Mouse (Mus musculus) brain, adult 2 months (tissue): ENCODE results near the gene Klrg1.

ENCODE experiments used
- DNase-seq: peaks from one replicate; pipeline ENCODE4 v3.0.0; 2011; ENCODE audit warnings: low read depth, low spot score

Gene Klrg1

DNA sequence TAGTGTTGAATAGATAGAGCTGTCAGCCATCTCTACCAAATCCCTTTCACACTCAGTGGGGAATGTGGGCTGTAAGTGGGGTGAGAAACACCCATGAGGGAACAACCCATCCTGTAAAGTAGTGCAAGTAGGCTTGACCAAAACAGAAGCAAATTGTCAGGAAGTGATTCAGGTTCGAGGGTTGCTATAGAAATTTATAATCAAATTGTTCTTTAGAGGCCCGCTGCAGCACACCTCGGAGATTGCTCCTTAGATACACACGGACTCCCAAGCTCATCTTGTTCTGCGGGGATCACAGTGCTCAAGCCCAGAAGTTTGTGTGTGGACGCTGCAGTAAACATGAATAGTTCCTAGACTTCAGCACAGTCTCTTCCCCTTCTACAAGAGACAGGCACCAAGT lies at the start of gene Klrg1:
Gene Klrg1 (minus strand): TSS at position 101 of the 400 bp plus-strand sequence.
- no peak for DNase-seq

DNA sequence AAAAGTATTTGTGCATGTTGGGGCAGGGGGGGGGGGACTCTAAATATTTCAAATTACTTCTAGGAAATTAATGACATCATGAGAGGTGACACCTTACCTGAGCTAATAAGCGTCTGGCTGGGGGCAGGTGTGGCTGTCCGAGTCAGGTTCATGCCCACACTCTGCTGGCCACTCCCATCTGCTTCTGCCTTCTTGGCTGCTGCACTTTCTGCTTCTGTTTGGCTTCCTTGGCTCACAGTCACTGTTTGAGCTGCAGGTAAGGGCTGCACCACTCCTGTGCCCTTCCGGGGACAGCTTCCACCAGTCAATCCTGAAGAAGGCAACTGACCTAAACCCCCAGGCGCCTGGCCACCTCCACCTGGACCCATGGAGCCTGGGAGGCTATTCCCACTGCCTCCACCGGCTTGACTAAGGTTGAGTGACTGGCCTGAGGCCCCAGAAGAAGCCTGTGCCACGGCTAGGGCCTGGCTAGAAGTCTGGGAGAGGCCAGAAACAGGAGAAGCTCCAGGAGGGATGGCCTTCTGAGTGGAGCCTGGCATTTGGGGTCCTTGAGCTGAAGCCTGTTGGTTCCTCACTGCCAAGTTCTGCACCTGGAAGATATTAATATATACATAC lies 42.8 kb upstream of the Klrg1 start:
- DNase-seq: no peak

DNA sequence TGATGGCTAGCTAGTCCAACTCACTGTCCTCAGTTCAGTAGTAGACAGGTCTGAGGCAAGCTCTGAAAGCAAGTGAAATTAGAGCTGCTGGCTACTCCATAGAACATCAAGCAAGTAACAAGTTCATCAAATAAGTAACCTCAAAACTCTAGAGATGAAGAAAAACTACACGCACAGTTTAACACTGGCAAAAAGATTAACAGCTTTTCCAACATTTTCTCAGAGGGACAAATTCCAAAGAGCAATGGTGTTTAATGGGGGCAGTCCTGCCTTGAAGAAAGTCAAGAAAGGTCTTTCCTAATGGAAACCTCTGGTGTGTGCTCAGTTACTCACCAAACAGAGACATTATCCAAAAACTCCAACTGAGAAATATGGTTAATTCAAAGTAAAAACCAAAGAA lies 36.0 kb upstream of the Klrg1 start:
- no peak for DNase-seq

DNA sequence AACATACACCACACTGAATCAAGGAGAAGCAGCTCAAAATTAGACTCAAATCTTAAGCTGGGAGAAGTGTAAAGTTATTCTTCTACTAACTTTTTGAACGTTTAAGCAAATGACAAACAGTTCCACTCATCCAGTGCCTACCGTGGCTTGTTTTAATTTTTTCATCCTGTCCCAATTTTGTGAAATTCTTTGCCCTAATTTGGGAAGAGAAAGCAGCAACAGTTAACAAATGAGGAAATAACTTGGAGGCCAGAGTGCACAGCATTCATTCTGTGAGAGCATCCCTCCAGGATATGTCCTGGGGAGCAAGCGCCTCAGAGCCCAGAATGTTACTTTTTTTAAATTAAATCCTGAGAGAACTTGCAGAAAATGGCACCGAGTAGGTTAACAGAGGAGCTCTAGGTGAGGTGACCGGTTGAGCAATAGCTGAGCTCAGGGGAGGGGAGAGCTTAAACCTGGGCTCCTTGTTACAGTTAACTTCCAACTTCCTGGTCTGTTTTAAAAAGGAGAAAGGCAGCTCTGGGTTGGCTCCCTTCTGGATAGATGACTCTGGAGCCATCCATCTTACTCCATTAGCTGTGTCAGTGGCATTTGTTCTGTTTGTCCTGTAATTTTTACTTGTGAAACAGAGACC lies 27.6 kb upstream of the Klrg1 start:
- no peak for DNase-seq

DNA sequence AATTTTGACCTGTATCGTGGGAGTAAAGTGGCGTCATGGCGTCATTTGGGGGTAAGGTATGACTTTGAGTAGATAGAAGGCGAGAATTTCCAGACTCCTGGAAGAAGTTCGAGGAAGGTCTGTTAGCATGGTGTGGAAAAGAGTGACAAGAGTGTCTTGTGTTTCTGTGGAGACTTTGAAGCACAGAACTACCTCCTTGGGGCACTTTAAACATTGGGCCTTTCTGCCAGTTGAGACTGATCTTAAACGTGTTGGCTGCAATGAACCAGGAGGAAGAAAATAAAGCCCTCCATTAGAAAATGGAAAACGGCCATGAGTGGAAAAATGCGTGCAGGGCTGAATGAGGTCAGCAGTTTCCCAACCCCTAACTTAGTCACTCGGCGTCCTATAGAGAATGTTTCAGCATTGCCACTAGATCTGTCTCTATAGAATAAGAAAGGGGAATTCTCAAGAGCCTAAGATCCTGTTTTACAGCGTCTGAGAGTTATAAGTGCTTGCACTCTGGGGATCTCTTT lies 26.8 kb upstream of the Klrg1 start:
- no peak for DNase-seq

DNA sequence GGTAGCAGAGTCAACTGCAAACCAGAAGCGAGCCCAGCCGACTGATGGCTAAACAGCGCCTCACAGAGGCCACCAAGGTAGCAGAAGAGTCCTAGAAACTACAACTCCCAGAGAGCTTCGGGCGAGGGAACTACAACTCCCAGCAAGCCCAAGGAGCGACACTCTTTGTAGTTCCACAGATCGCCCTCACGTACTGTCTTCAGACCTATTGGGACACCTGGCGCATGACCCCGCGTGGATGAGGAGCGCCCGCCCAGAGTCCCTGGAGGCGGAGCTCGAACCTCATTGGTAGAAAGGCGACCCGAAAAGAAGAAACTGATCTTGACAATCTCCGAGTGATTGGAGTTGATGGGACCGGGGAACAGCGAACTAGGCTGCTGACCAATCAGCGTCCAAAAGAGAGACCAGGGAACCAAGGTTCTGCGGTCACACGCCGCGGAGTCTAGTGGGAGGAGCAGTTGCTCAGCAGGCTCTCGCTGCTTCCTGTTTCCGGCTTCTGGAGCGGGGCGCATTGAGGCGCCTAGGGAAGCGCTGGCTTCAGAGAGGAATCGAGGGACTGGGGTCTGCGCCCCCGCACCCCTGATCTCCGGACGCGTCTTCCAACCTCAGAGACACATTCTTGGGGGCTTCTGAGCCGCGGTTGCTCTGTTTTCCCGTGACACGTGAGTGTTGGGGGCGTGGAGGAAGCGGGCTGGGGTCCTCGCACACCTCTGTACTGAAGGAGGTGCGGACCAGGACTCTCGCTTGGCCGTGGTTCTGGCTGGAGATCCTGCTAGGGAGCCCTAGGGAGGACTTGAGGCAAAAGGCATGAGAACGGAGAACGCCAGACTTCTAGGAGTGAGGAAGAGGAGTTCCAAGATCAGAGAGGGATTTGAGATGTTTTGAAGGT lies 26.1 kb upstream of the Klrg1 start, which contains the start of gene M6pr:
Gene M6pr (plus strand): TSS at position 216 of the 889 bp plus-strand sequence.
- peak; percentile 100 for DNase-seq

DNA sequence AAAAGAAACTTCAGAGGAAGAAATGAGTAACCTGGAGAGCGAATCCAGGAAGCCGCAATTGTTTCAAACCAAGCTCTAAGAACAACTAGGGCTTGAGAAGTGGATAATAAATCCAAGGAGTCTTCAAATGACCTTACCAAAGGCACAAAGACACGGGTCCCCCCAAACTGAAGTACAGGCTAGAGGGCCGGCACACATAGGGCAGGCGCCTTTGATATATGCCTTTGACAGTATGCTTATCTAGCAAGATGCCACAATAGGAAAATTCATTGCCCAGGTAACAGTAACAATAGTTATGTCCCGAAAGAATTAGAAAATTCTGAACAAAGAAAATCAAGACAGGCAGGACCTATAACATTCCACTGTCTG lies 25.4 kb upstream of the Klrg1 start:
- DNase-seq: no peak

DNA sequence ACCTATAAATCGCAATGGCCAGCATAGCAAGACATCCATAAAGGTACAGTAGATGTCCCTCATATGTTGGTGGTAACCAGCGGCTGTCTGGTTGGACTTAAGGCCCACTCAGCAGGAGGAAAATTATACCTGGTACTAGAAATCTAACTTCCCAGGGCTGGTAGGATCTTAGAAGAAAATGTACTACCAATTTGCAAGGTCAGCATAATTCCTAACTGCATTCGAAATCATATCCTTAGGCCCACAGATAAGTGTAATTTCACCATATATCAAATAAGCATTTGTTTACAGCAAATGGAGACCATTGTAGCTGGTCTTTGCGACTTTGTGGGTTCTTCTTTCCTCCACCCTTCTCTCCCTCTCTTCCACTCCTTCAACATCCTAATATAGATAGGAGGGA lies 24.0 kb upstream of the Klrg1 start:
- no peak for DNase-seq

DNA sequence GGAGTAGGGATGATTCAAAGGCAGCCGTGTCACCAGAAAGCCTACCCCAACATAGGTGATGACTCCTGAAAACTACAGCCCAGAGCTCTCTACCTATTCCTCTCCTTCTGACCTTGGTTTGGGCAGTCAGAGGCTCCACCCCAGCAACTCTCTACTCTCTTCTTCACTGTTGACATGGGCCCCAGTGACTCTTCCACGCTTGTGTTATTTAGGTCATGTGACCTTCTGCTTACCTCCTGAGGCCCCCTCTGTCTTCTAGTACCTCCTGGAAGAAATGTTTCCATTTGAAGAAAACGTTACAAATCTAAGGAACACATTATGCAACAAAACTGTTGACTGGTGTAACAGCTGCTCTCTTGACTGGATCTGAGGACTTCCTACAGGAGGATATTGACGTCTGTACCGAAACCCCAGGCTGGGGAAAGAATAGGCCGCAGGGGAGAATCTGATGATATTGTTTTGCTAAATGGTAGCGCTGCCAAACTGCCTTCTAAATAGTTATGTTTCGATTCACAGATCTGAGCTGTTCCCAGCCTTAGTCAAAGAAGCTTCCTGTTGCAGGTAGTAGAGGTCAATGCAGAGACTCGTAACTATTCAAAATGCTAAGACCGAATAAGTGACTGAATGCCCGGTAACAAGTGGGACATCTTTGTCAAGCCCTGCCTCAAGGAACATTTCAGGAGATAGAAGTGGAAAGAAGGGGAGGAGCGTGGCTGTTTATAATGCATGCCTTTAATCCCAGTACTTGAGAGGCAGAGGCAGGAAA lies 22.3 kb upstream of the Klrg1 start:
- DNase-seq: no peak

DNA sequence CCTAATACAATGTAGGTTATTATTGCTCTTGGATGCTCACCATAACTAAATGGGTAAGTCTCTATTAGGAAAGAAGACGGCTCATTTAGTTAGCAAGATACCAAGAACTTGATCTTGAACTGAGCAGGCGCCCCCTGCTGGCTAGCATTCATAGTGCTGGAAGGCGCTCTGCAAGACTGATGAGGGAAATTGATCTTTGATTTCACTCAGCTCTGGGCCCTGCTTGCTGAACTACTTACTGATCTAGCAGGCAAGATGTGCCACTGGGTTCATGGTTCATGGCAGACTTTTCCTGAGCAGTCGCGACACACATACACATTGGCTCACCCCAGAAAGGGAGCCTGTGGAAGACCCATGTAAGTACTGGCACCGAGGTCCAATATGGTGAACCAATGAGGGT lies 21.7 kb upstream of the Klrg1 start:
- DNase-seq: peak; percentile 87

DNA sequence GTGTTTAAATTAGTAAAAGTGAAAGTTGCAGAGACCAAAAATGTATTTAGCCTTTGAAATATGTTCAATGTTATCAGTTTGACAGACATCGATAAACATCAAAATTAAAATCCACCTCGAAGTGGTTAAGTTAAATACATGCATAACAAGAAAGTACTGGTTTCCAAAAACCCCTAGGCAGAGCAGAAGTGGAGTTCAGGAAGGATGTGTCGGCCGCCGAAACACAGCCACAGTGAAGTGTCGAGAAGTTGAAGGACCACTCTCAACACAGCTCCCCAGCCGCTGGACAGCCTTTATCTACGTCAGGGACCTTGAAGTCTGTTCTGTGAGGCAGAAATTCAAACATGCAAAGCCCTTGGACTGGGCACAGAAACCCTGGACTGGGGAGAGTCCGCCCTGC lies 20.8 kb upstream of the Klrg1 start:
- no peak for DNase-seq

DNA sequence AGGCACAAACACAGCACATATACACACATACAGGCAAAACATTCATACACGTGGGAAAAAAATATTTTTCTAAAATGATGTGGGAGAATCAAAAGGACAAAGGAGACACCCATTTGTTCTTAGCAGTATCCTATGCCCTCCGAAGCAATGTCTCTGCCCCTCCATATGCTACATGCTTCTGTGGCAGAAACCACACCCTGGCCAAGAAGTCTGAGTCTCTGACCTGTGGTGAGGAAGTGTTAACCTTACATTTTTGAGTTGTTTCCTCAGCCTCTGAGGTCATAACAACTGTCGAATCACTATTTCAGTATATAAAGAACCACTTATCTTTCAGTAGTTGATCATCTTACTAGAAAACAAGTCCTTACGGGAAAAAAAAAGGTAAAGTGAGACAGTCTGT lies 20.0 kb upstream of the Klrg1 start:
- no peak for DNase-seq

DNA sequence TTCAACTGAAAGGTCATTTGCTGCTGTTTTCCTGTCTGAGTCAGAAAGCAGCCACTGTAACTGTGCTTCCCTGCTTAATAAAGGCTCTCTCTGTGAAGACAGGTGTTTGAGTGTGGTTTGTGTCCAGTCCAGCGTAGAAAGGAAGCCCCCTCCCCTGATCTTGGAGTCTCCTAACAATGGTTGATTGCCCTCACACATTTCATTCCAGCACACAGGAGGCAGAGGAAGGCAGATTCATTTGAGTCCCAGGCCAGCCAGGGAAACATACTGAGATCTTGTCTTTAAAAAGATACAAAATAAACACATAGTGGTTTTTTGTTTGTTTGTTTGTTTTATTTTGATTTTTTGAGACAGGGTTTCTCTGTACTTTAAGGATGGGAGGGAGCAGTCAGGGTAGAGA lies 19.4 kb upstream of the Klrg1 start:
- no peak for DNase-seq

DNA sequence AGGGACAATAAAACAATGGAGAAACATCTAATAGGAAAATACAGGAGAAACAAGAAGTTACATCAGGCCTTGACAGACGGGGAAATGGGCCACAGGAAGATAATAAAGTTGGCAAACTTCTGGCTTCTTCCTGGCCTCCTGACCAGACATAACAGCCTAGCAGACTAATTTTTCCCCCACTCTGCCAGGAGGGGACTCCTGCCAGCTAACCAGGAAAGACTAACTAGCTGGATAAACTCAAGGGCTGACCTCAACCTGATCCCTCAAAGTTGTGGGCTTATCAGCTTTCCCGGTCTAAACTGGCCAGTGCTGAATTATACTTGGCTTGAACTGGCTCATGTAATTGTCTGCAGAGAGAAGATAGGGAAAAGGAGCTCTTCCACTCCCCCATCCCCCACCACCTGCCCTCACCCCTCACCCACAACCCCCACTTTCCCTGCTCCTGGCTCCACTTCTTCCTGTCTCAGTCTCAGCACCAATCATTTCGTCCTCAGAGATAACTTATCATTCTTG lies 17.0 kb upstream of the Klrg1 start:
- no peak for DNase-seq

DNA sequence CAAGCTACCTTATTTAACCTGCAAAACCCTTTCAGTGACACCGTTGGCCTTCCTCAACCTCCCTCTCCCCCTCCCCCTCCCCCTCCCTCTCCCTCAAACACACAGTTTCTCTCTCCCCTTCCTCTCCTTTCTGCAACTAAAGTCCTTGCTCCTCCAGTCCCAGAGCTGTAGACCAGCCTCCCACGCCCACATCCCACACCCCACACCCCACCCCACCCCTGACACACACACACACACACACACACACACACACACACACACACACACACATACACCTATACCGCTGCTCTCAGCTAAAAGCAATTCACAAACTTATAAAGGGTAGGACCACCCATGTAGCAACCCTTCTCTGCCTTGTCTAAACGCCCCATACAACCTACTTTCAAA lies 15.5 kb upstream of the Klrg1 start:
- DNase-seq: no peak

DNA sequence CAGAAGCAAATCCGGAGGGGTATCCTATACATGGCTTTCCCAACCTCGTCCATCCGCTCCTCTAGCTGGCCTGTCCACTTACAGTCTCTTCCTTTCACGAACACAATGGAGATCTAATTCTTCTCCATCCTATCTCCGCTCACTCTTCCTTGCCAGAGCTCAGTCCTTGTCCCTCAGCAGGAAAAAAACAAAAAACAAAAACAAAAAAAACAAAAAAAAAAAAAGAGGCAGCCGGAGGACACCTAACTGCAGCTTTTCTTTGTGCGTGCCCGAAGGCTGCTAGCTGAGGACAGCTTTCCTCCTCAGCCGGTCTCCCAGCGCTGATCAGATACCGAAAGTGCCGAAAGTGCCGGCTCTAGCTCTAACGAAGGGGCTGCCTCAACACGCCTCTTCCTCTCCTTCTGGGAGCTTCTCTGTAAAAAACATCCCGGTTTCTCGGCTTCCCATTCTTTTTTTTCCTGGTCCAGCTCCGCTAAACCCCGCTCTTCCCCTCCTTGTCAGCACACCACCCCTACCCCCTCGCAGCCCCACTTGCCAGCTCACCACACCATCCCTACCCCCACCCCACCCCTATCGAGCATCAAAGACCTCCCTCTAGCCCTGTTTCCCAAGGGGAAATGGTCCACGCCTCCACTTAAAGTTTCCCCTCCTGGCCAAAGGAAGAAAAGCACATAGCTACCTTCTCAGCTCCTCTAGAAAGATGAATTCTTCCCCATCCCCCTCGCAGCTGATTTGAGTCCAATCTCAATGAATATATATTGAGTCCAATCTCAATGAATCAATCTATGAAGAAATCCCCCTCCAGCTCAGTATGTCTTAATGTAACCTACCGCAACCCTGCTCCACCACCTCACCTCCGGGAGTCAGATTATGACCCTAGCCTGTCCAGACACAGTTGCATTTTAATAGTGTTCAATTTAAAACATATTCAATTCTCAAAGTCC lies 14.9 kb upstream of the Klrg1 start:
- DNase-seq: peak; percentile 54

DNA sequence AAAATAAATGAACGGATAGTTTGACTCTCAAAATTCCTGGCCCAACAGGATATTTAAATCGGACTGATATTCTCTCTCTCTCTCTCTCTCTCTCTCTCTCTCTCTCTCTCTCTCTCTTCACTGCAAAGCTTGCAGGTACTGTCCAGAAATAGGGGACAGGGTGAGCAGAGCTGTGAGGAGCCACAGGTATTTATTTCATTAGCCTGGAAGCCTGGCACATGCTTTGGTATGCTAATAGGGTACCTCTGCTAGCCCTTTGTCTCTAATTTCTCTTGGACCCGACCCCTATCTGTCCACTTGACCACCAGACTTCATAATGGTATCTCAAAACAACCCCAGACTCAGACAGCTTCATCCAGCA lies 14.2 kb upstream of the Klrg1 start:
- no peak for DNase-seq

DNA sequence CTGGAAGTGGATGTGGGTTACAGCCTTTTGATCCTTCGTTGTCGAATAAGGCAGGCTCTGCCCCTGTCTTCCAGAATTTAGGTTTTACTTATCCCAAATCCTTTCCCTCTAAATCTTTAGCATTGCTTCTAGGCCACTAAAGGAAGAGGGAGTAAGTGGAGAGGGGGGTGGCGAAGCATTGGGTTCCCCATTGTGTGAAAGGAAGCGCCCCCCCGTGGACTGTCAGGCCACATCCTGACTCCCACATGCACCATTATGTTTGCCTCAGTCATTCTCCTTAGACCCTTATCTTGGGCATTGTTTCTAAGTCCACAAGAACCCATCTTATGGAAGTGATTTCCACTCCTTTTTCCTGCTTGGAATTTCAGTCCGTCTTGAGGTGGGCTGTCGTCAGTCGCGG lies 12.6 kb upstream of the Klrg1 start:
- no peak for DNase-seq

DNA sequence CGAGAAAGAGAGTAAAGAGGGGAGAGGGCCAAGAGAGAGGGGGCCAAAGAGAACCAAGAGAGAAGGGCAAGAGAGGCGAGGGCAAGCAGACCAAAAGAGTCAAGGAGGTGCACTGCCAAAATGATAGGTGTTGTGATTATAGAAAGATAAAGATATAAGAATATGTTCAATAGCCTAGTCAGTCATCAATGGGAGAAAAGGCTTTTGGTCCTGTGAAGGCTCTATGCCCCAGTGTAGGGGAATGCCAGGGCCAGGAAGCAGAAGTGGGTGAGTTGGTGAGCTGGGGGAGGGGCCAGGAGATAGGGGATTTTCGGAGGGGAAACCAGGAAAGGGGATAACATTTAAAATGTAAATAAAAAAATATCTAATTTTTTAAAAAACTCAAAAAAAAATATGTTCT lies 11.6 kb upstream of the Klrg1 start:
- DNase-seq: no peak

DNA sequence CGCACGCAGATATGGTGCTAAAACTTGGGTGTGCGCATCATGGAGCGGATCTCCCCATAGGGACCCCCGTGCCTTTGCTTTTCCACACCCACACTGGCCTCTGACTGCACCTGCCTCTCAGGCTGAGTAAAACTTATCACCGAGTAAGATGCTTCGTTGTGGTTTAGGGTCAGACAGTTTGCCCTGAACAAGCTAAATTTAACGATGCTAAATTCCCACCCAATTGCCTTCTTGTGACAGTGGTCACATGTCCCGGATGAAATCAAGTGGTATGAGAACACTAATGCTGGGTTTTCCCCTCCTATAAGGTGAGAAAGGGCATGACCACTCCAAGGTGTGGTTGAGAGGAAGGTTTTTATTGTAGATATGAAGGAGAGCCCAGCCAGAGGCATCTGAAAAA lies 11.1 kb upstream of the Klrg1 start:
- DNase-seq: no peak

DNA sequence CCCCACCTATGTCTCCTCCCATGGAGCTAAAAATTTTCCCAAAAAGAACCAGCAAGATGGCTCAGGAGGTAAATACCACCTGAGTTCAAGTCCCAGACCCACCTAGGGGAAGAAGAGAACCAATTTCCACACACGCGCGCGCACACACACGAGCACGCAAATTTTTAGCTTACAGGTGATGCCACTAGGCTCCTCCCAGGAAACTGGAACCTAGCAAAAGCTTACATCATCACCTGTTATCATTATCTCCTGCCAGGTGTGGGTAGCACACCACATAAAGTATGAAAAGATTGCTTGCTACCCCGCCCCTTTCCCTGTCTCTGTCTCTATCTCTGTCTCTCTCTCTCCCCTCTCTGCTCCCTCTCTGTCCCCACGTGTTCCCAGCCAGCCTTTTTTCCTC lies 10.4 kb upstream of the Klrg1 start:
- DNase-seq: no peak
